Mouse (Mus musculus) heart, embryonic 13.5 days (tissue): Measurements from ENCODE around the gene Epha6. TPM values are rescaled to one million over a fixed set of nuclear protein-coding genes. Genes with fewer than 3 reads are reported as not detected.
"Not testable (repeated sequence)": the region's sequence is repeated elsewhere in the genome, so short reads cannot be mapped to it uniquely, and the experiment has no call there.

ENCODE experiments used
- ATAC-seq: fragments of 200-750 bp; cut with Nextera tagmentation; 2 replicates; pipeline ENCODE4 v1.8.0; 2017; ENCODE audit warnings: moderate TSS enrichment; ENCODE audit not compliant: insufficient number of reproducible peaks, low FRiP score, low TSS enrichment; ENCODE audit errors: extremely low read depth
- H3K27ac ChIP-seq: fragments of 300-500 bp; sonication (generic); replicated peaks from 2 replicates; pipeline ENCODE4 v1.5.1; 2015; ENCODE audit warnings: moderate library complexity, mild to moderate bottlenecking, inconsistent platforms
- H3K27me3 ChIP-seq: fragments of 300-500 bp; sonication (generic); replicated peaks from 2 replicates; pipeline ENCODE4 v1.6.1; 2015; ENCODE audit warnings: mild to moderate bottlenecking, inconsistent platforms
- H3K36me3 ChIP-seq: fragments of 300-500 bp; sonication (generic); 2 replicates; pipeline ENCODE4 v1.6.1; 2015; ENCODE audit warnings: mild to moderate bottlenecking, inconsistent platforms
- H3K4me1 ChIP-seq: fragments of 300-500 bp; sonication (generic); 2 replicates; pipeline ENCODE4 v1.6.1; 2015; ENCODE audit warnings: inconsistent platforms
- H3K4me2 ChIP-seq: fragments of 300-500 bp; sonication (generic); 2 replicates; pipeline ENCODE4 v1.6.1; 2015; ENCODE audit warnings: inconsistent platforms, mild to moderate bottlenecking, moderate library complexity
- H3K4me3 ChIP-seq: fragments of 300-500 bp; sonication (generic); 2 replicates; pipeline ENCODE4 v1.5.1; 2015; ENCODE audit warnings: moderate library complexity, mild to moderate bottlenecking, inconsistent platforms
- H3K9ac ChIP-seq: fragments of 300-500 bp; sonication (generic); 2 replicates; pipeline ENCODE4 v1.6.1; 2015; ENCODE audit warnings: inconsistent platforms, mild to moderate bottlenecking, moderate library complexity
- H3K9me3 ChIP-seq: fragments of 300-500 bp; sonication (generic); 2 replicates; pipeline ENCODE4 v1.6.1; 2016; ENCODE audit warnings: inconsistent platforms
- WGBS: fragments of 180-500 bp; shearing (Covaris S2); methylation state at CpG from one replicate; pipeline ENCODE4 v1.1.7; 2015; ENCODE audit warnings: mixed read lengths; 5-methylcytosine and 5-hydroxymethylcytosine counted together
- polyA plus RNA-seq: library from polyadenylated mRNA; unstranded; fragments of >200 nt; fragmentation: Nextera tagmentation; extraction: Ambion mirVana; gene quantifications from 2 replicates; pipeline ENCODE4 v1.2.1, GENCODE M21; 2015

The Epha6 gene
- polyA plus RNA-seq, 1 experiment from 2014 or later, result not detected

DNA sequence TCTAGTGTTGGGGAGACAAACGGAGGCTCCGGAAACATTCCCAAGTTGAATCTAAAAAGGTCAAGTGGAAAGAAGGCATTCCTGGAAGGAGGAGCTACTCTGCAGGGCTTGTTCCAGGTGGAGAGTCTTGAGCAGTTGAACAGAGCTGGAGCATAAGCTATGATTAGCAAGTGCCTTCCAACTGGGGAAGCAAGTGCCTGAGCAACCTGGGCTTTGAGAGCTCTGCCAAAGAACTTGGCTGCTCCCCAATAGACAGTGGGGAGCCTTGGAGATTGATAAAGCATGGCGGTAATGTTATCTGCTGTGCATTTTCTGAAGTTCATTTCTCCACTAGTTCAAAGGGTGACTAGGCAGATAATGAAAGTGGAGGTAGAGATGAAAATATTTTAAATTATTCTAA is 733.5 kb downstream of the Epha6 start:
- Histone ChIP-seq H3K27ac (no peak overlapping the region), H3K4me2 (no peak overlapping the region), H3K9ac (no peak overlapping the region), H3K4me3 (no peak overlapping the region), H3K27me3 (no peaks in the 10 kb centered on the region), H3K9me3 (no peaks in the 10 kb centered on the region), H3K36me3 (no peaks in the 10 kb centered on the region), H3K4me1 (no peaks in the 10 kb centered on the region)
- 71% methylated on average over 3 of the region's 3 CpGs for WGBS
- ATAC-seq, result no peak

DNA sequence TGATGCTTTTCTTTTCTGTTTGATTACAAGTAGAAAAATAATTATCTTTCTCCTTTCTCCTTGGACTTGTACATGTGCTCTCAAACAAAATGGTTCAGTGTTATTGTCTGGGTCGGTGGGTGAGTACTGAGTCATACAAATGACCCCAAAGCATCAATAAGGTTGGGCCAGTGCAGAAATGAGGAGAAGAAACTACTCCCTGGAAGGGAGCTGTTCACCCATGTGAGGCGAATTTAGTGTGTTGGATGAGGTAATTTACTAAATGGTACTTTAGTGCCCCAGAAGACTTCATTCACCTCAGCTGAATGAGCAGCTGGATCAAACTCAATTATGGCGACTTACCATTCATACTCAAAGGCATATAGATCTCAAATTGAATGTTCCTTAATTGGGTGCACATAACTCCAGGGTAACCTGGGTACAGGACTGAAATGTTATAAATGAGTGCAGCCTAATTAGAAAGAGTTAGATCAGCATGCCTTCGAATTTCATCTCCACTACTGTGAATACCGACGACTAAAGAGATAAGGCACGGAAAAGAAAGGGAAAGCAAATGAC is 751.1 kb downstream of the Epha6 start:
- Histone ChIP-seq H3K36me3 (no peaks in the 10 kb centered on the region), H3K4me1 (no peaks in the 10 kb centered on the region), H3K9ac (no peak overlapping the region), H3K9me3 (no peaks in the 10 kb centered on the region), H3K27ac (no peak overlapping the region), H3K4me2 (no peak overlapping the region), H3K4me3 (no peak overlapping the region), H3K27me3 (no peaks in the 10 kb centered on the region)
- 50% methylated on average over 7 of the region's 7 CpGs for WGBS
- no peak for ATAC-seq

DNA sequence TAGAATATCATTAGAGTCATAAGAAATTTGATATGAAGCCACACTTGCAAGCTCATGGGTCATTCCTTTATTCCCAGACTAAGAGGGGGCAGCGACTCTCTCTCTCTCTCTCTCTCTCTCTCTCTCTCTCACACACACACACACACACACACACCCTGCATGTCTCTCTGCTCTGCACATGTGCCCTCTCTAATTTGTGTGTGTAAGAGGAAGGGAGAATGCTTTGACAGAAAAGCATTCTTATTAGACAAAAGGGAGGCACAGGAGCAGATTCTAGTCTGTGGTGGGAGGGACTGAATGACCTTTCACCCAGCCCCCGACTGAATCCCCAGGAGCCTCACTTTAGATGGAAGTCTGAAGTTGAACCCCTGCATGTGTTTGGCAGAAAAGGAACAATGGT is 752.6 kb downstream of the Epha6 start:
- H3K9me3 ChIP-seq, result no peaks in the 10 kb centered on the region
- no peaks in the 10 kb centered on the region for H3K36me3 ChIP-seq
- no peak overlapping the region for H3K27ac ChIP-seq
- 53% methylated on average over 2 of the region's 2 CpGs for WGBS
- no peaks in the 10 kb centered on the region for H3K4me1 ChIP-seq
- no peak overlapping the region for H3K4me3 ChIP-seq
- no peak overlapping the region for H3K4me2 ChIP-seq
- H3K27me3 ChIP-seq, result no peaks in the 10 kb centered on the region
- ATAC-seq, result no peak
- H3K9ac ChIP-seq, result no peak overlapping the region

DNA sequence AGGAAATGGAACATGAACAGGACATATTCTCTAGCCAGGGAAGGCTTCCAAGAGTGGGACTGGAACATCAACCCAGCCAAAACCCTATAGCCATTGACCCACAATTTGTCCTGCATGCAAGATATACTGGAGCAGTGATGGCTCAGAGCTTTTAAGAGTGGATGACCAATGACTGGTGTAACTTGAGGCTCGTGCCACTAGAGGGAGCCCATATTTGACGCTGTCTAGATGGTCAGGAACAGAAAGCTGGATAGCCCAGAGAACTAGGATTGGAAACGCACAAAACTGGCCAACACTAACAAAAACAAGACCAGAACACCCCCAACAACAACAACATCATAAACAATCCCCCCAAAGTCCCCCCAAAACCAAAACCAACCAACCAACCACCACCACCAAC is 758.8 kb downstream of the Epha6 start:
- Histone ChIP-seq H3K27ac (no peak overlapping the region), H3K9ac (no peak overlapping the region), H3K27me3 (no peaks in the 10 kb centered on the region), H3K4me2 (no peak overlapping the region), H3K4me3 (no peak overlapping the region), H3K36me3 (no peaks in the 10 kb centered on the region), H3K9me3 (no peaks in the 10 kb centered on the region), H3K4me1 (no peaks in the 10 kb centered on the region)
- no peak for ATAC-seq
- WGBS, result 10% methylated on average over 3 of the region's 3 CpGs

GRCm38 (mm10) chr16:59836778-59837177 is 768.6 kb downstream of the Epha6 start:
- Histone ChIP-seq H3K9ac (no peak overlapping the region), H3K4me3 (no peak overlapping the region), H3K27me3 (no peaks in the 10 kb centered on the region), H3K9me3 (no peaks in the 10 kb centered on the region), H3K27ac (no peak overlapping the region), H3K4me2 (no peak overlapping the region), H3K36me3 (no peaks in the 10 kb centered on the region), H3K4me1 (no peaks in the 10 kb centered on the region)
- no peak for ATAC-seq
- WGBS, result 80% methylated on average over 4 of the region's 4 CpGs

- 82% methylated on average over 10 of the region's 10 CpGs for WGBS
These were observed 769.0 kb downstream of the Epha6 start for GRCm38 (mm10) chr16:59836304-59836703.

GRCm38 (mm10) chr16:59832468-59832867 is 772.9 kb downstream of the Epha6 start:
- Histone ChIP-seq H3K36me3 (no peaks in the 10 kb centered on the region), H3K27ac (no peak overlapping the region), H3K4me3 (no peak overlapping the region), H3K27me3 (no peaks in the 10 kb centered on the region), H3K9me3 (no peaks in the 10 kb centered on the region), H3K4me1 (no peaks in the 10 kb centered on the region), H3K9ac (no peak overlapping the region), H3K4me2 (no peak overlapping the region)
- ATAC-seq, result no peak
- 65% methylated on average over 5 of the region's 5 CpGs for WGBS

More at GRCm38 (mm10) chr16:59836304-59836703, 769.0 kb downstream of the Epha6 start:
- H3K36me3 ChIP-seq, result no peaks in the 10 kb centered on the region
- no peak for ATAC-seq
- H3K27ac ChIP-seq, result no peak overlapping the region
- no peaks in the 10 kb centered on the region for H3K27me3 ChIP-seq
- no peaks in the 10 kb centered on the region for H3K4me1 ChIP-seq
- no peak overlapping the region for H3K4me3 ChIP-seq
- no peaks in the 10 kb centered on the region for H3K9me3 ChIP-seq
- H3K9ac ChIP-seq, result no peak overlapping the region
- H3K4me2 ChIP-seq, result no peak overlapping the region

DNA sequence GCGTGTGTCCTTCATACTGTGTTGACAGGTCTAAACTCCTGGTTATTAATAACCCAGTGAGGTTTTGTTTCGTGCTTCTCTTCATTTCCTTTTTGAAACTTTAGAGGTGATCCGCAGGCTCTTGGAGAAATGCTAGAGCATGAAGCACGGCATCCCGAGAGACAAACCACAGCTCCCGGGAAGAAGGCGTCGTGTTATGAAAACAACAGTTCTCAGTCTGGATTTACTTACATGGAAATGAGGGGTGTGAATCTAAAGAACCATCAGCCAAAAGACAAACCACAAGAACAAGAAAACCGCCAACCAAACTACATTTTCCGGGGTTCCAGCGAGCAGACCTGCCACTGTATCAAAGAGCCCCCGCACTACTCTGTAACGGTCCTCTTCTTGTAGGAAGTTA is 775.7 kb downstream of the Epha6 start:
- Histone ChIP-seq H3K27me3 (no peaks in the 10 kb centered on the region), H3K4me1 (no peaks in the 10 kb centered on the region), H3K9ac (no peak overlapping the region), H3K4me3 (no peak overlapping the region), H3K27ac (no peak overlapping the region), H3K36me3 (no peaks in the 10 kb centered on the region), H3K9me3 (no peaks in the 10 kb centered on the region), H3K4me2 (no peak overlapping the region)
- 79% methylated on average over 13 of the region's 13 CpGs for WGBS
- ATAC-seq, result no peak

GRCm38 (mm10) chr16:59799790-59800189 is 805.5 kb downstream of the Epha6 start:
- not testable (repeated sequence) for ATAC-seq, H3K9me3 ChIP-seq, H3K4me2 ChIP-seq, H3K36me3 ChIP-seq, H3K27ac ChIP-seq, H3K9ac ChIP-seq, H3K4me1 ChIP-seq, H3K27me3 ChIP-seq, H3K4me3 ChIP-seq
- WGBS, result 40% methylated on average over 4 of the region's 4 CpGs

GRCm38 (mm10) chr16:59772297-59772696 is 833.0 kb downstream of the Epha6 start:
- Histone ChIP-seq H3K4me1 (no peaks in the 10 kb centered on the region), H3K9ac (no peak overlapping the region), H3K4me3 (no peak overlapping the region), H3K36me3 (no peaks in the 10 kb centered on the region), H3K27me3 (no peaks in the 10 kb centered on the region), H3K27ac (no peak overlapping the region), H3K9me3 (no peaks in the 10 kb centered on the region), H3K4me2 (no peak overlapping the region)
- no peak for ATAC-seq
- WGBS, result 57% methylated on average over 2 of the region's 2 CpGs

- Histone ChIP-seq H3K4me2 (no peak overlapping the region), H3K9me3 (no peaks in the 10 kb centered on the region), H3K36me3 (no peaks in the 10 kb centered on the region), H3K4me1 (no peaks in the 10 kb centered on the region), H3K4me3 (no peak overlapping the region), H3K9ac (no peak overlapping the region), H3K27me3 (no peaks in the 10 kb centered on the region), H3K27ac (no peak overlapping the region)
- no peak for ATAC-seq
- WGBS, result 75% methylated on average over 1 of the region's 1 CpGs
These were observed 834.9 kb downstream of the Epha6 start for GRCm38 (mm10) chr16:59770421-59770820.

- Histone ChIP-seq H3K4me3 (no peak overlapping the region), H3K4me1 (no peaks in the 10 kb centered on the region), H3K27me3 (no peaks in the 10 kb centered on the region), H3K9ac (no peak overlapping the region), H3K4me2 (no peak overlapping the region), H3K9me3 (no peaks in the 10 kb centered on the region), H3K27ac (no peak overlapping the region), H3K36me3 (no peaks in the 10 kb centered on the region)
- ATAC-seq, result no peak
- WGBS, result 67% methylated on average over 7 of the region's 7 CpGs
These were observed 835.4 kb downstream of the Epha6 start for GRCm38 (mm10) chr16:59769936-59770335.
